Mouse (Mus musculus): ENCODE data around the gene Nr5a2. TPM values are rescaled to one million over a fixed set of nuclear protein-coding genes. Genes with fewer than 3 reads are reported as not detected.

Nr5a2 gene
- polyA plus RNA-seq, 1 experiment from 2014 or later, result 0.14 TPM

DNA sequence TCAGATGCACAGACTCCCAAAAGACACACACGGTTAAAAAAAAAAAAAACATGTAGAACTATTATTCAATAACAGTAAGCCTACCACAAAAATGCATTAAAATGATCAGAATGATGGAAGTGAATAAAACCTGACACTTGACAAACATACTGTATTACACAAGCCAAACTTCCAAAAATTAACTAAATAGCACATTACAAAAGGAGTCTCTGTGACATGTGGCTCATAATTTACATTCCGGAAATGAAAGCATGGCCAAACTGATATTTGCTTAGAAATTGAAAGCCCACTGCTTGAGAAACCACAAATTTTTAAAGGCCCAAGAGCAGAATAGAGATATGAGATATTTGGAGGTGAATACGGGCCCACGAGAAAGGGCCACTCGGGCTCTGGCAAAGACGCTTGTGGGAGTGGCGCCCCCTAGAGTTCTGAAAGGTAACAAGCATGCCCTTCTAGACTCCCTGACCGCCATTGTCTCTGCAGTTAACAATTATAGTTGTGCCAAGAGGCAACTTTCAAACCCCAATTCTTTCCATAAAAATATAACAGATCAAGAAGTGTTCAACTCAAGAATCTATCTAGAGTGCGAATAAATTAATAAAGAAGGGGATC is 93.7 kb downstream of the Nr5a2 start:
- Histone ChIP-seq H3K27ac (ENCODE audit: low read depth, low read length) (no peak overlapping the region), H3K27me3 (ENCODE audit: control insufficient read depth, insufficient read depth, low read length) (no peaks in the 10 kb centered on the region), H3K4me1 (ENCODE audit: control insufficient read depth, insufficient read depth, low read length) (peaks cover 11% of the 10 kb centered on the region; the same call in 1 of the 2 replicates), H3K4me3 (ENCODE audit: low read depth, low read length) (no peak overlapping the region), H3K9me3 (replicated peaks; ENCODE audit: control insufficient read depth, low read length) (no peaks in the 10 kb centered on the region), H3K9ac (ENCODE audit: low read depth, low read length) (no peak overlapping the region), H3K36me3 (ENCODE audit: control insufficient read depth, insufficient read depth, low read length) (no peaks in the 10 kb centered on the region), H3K4me2 (no peak overlapping the region)
- 69% methylated on average over 9 of the region's 9 CpGs for whole genome bisulfite sequencing (ENCODE audit: insufficient replicate concordance)
- no peak for ATAC-seq (replicated peaks; ENCODE audit: insufficient number of reproducible peaks, low FRiP score, low TSS enrichment)

DNA sequence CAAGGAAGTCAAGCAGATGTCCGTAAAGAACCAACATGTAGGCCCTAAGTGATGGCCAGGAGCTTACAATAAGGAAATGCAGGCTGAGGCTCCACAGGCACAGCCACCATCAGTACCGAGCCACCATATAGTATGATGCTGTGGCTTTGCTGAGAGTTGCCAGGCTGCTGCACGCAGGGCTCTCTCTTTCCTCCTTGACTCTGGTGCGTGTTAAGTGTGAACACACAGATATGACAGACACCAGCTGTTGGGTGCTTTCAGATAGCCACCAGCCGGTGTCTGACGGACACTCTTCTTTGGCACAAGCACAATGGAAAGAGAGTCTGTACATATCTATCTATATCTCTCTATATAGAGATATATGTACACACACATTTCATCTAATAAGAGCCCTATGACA is 97.0 kb downstream of the Nr5a2 start:
- ATAC-seq (replicated peaks; ENCODE audit: insufficient number of reproducible peaks, low FRiP score, low TSS enrichment), result 0 out of 2 replicates have a peak, but pooled peaks have one; percentile 10
- H3K27ac ChIP-seq (ENCODE audit: low read depth, low read length), result no peak overlapping the region
- H3K4me3 ChIP-seq (ENCODE audit: low read depth, low read length), result no peak overlapping the region
- no peak overlapping the region for H3K4me2 ChIP-seq
- no peaks in the 10 kb centered on the region for H3K36me3 ChIP-seq (ENCODE audit: control insufficient read depth, insufficient read depth, low read length)
- no peak overlapping the region for H3K9ac ChIP-seq (ENCODE audit: low read depth, low read length)
- peaks cover 8% of the 10 kb centered on the region for H3K4me1 ChIP-seq (ENCODE audit: control insufficient read depth, insufficient read depth, low read length)
- H3K9me3 ChIP-seq (replicated peaks; ENCODE audit: control insufficient read depth, low read length), result no peaks in the 10 kb centered on the region
- 52% methylated on average over 6 of the region's 6 CpGs for WGBS (ENCODE audit: insufficient replicate concordance)
- no peaks in the 10 kb centered on the region for H3K27me3 ChIP-seq (ENCODE audit: control insufficient read depth, insufficient read depth, low read length)

DNA sequence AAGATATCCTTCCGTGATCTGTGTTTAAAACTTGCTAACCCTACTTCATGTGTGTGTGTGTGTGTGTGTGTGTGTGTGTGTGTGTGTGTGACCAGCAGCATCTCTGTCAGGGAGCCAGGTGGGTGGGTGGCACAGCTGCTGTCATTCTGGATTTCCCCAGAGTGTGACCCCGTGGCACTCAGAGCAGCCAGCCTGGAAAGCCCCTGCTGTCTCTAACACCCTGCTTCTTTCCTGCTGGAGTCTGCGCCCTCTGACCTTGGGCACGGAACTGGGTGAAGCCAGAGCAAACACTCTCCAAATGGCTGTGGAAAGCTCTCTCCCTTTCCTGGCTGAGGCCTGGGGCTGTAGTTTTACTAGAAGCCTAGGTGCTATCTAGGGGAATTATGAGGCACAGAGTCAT is 100.8 kb downstream of the Nr5a2 start:
- Histone ChIP-seq H3K27ac (ENCODE audit: low read depth, low read length) (no peak overlapping the region), H3K4me3 (ENCODE audit: low read depth, low read length) (no peak overlapping the region), H3K9me3 (replicated peaks; ENCODE audit: control insufficient read depth, low read length) (no peaks in the 10 kb centered on the region), H3K4me2 (no peak overlapping the region), H3K36me3 (ENCODE audit: control insufficient read depth, insufficient read depth, low read length) (no peaks in the 10 kb centered on the region), H3K27me3 (ENCODE audit: control insufficient read depth, insufficient read depth, low read length) (no peaks in the 10 kb centered on the region), H3K4me1 (ENCODE audit: control insufficient read depth, insufficient read depth, low read length) (peaks cover 8% of the 10 kb centered on the region), H3K9ac (ENCODE audit: low read depth, low read length) (no peak overlapping the region)
- no peak for ATAC-seq (replicated peaks; ENCODE audit: insufficient number of reproducible peaks, low FRiP score, low TSS enrichment)
- WGBS (ENCODE audit: insufficient replicate concordance), result 47% methylated on average over 4 of the region's 4 CpGs

DNA sequence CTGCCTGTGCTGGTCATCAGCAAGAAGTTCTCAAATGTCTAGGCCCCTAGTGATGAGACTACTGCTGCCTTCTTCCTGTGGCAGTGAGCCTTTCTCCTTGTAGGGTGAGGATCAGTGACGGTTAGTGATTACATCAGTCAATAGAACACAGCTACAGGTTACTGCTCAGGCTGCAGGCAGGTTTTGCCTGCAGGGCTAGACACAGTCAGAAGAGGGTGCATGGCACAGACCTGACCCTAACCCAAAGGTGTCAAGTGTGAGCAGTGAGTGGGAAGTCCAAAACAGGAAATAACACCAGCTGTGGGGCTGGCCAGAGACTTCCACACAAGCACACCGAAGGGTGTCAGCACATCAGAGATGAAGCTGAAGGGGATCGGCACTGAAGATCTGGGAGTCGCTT is 101.5 kb downstream of the Nr5a2 start:
- Histone ChIP-seq H3K4me3 (ENCODE audit: low read depth, low read length) (no peak overlapping the region), H3K27ac (ENCODE audit: low read depth, low read length) (no peak overlapping the region), H3K4me2 (no peak overlapping the region), H3K4me1 (ENCODE audit: control insufficient read depth, insufficient read depth, low read length) (peaks cover 8% of the 10 kb centered on the region), H3K27me3 (ENCODE audit: control insufficient read depth, insufficient read depth, low read length) (no peaks in the 10 kb centered on the region), H3K9ac (ENCODE audit: low read depth, low read length) (no peak overlapping the region), H3K9me3 (replicated peaks; ENCODE audit: control insufficient read depth, low read length) (no peaks in the 10 kb centered on the region), H3K36me3 (ENCODE audit: control insufficient read depth, insufficient read depth, low read length) (no peaks in the 10 kb centered on the region)
- WGBS (ENCODE audit: insufficient replicate concordance), result 47% methylated on average over 4 of the region's 4 CpGs
- no peak for ATAC-seq (replicated peaks; ENCODE audit: insufficient number of reproducible peaks, low FRiP score, low TSS enrichment)

DNA sequence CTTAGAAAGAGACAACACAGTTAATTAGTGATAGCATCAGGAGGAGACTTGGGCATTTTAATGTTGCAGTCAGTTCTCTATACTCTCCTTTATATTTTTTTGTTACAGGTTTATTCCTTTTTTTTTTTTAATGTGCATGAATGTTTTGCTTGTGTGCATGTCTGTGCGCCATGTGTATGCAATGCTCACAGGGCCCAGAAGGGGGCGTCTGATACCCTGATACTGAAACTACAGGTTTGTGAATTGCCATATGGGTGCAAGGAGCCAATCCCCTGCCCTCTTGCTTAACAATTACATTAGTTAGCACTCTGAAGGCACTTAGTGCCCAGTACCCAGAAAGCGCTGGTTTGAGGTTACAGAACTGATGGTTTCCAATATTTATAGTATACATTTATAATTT is 104.1 kb downstream of the Nr5a2 start:
- Histone ChIP-seq H3K36me3 (ENCODE audit: control insufficient read depth, insufficient read depth, low read length) (no peaks in the 10 kb centered on the region), H3K9ac (ENCODE audit: low read depth, low read length) (no peak overlapping the region), H3K27ac (ENCODE audit: low read depth, low read length) (no peak overlapping the region), H3K4me1 (ENCODE audit: control insufficient read depth, insufficient read depth, low read length) (peaks cover 8% of the 10 kb centered on the region), H3K4me3 (ENCODE audit: low read depth, low read length) (no peak overlapping the region), H3K9me3 (replicated peaks; ENCODE audit: control insufficient read depth, low read length) (no peaks in the 10 kb centered on the region), H3K27me3 (ENCODE audit: control insufficient read depth, insufficient read depth, low read length) (no peaks in the 10 kb centered on the region), H3K4me2 (no peak overlapping the region)
- no peak for ATAC-seq (replicated peaks; ENCODE audit: insufficient number of reproducible peaks, low FRiP score, low TSS enrichment)
- 79% methylated on average over 3 of the region's 3 CpGs for WGBS (ENCODE audit: insufficient replicate concordance)

DNA sequence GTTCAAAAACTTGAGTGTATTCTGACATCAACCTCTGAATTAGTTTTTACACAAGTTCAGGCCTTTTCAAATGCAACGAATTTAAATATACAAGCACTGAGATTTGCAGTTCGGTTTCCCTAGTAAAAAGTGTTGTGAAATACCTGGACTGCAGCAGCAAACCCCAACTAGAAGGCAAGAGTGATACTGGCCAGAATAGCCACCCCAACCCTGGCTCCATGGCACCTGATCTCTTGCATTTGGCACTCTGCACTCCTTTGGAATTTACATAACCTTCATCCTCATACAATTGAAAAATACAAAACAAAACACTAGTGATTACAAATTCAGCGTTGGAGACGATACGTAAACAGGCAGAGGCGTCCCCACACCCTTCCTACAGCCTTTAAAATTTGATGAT is 111.5 kb downstream of the Nr5a2 start:
- Histone ChIP-seq H3K4me1 (ENCODE audit: control insufficient read depth, insufficient read depth, low read length) (no peaks in the 10 kb centered on the region), H3K27ac (ENCODE audit: low read depth, low read length) (no peak overlapping the region), H3K9ac (ENCODE audit: low read depth, low read length) (no peak overlapping the region), H3K36me3 (ENCODE audit: control insufficient read depth, insufficient read depth, low read length) (no peaks in the 10 kb centered on the region), H3K4me3 (ENCODE audit: low read depth, low read length) (no peak overlapping the region), H3K27me3 (ENCODE audit: control insufficient read depth, insufficient read depth, low read length) (no peaks in the 10 kb centered on the region), H3K4me2 (no peak overlapping the region), H3K9me3 (replicated peaks; ENCODE audit: control insufficient read depth, low read length) (no peaks in the 10 kb centered on the region)
- ATAC-seq (replicated peaks; ENCODE audit: insufficient number of reproducible peaks, low FRiP score, low TSS enrichment), result no peak
- 80% methylated on average over 6 of the region's 6 CpGs for WGBS (ENCODE audit: insufficient replicate concordance)

DNA sequence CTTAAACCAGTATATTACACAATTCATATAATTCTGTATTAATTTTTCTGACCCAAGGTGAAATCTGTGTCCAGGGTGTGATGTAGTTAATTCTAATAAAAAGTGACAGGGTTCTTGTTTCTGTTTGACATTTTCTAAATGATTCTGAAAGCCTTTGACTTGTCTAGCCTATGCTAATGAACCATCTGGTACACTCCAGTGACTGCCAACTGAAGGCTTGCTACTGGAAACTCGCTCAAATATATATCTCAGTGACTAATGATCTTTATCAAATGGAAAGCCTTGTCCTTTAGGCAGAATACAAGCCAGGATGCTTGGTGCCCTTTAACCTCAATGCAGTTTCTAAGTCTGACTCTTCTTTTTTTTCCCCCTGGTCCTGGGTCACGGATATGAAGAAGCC is 114.2 kb downstream of the Nr5a2 start:
- no peak for ATAC-seq (replicated peaks; ENCODE audit: insufficient number of reproducible peaks, low FRiP score, low TSS enrichment)
- H3K27me3 ChIP-seq (ENCODE audit: control insufficient read depth, insufficient read depth, low read length), result no peaks in the 10 kb centered on the region
- H3K4me3 ChIP-seq (ENCODE audit: low read depth, low read length), result no peak overlapping the region
- 69% methylated on average over 2 of the region's 2 CpGs for WGBS (ENCODE audit: insufficient replicate concordance)
- no peaks in the 10 kb centered on the region for H3K9me3 ChIP-seq (replicated peaks; ENCODE audit: control insufficient read depth, low read length)
- H3K4me2 ChIP-seq, result no peak overlapping the region
- H3K27ac ChIP-seq (ENCODE audit: low read depth, low read length), result no peak overlapping the region
- H3K9ac ChIP-seq (ENCODE audit: low read depth, low read length), result no peak overlapping the region
- no peaks in the 10 kb centered on the region for H3K36me3 ChIP-seq (ENCODE audit: control insufficient read depth, insufficient read depth, low read length)
- no peaks in the 10 kb centered on the region for H3K4me1 ChIP-seq (ENCODE audit: control insufficient read depth, insufficient read depth, low read length)

DNA sequence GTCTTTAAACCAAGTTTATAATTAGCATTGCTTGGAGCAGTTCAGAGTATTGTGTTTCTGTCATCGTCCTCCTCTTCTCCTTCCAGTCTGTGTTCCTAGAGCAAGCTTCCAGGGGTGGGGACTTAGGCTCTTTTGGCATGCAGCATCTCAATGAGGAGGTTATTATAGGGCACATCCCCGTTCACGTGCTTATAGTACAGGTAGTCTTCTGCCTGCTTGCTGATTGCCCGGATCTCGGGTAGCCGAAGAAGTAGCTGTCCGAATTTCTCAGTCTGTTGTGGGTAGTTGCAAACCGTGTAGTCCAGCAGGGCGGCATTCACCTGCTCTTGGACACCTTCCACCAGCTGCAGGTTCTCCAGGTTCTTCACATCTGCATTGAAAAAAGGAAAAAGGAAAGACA is 114.9 kb downstream of the Nr5a2 start:
- H3K9me3 ChIP-seq (replicated peaks; ENCODE audit: control insufficient read depth, low read length), result no peaks in the 10 kb centered on the region
- H3K27ac ChIP-seq (ENCODE audit: low read depth, low read length), result no peak overlapping the region
- H3K9ac ChIP-seq (ENCODE audit: low read depth, low read length), result no peak overlapping the region
- H3K4me3 ChIP-seq (ENCODE audit: low read depth, low read length), result no peak overlapping the region
- H3K27me3 ChIP-seq (ENCODE audit: control insufficient read depth, insufficient read depth, low read length), result no peaks in the 10 kb centered on the region
- H3K4me2 ChIP-seq, result no peak overlapping the region
- H3K36me3 ChIP-seq (ENCODE audit: control insufficient read depth, insufficient read depth, low read length), result no peaks in the 10 kb centered on the region
- no peak for ATAC-seq (replicated peaks; ENCODE audit: insufficient number of reproducible peaks, low FRiP score, low TSS enrichment)
- no peaks in the 10 kb centered on the region for H3K4me1 ChIP-seq (ENCODE audit: control insufficient read depth, insufficient read depth, low read length)
- WGBS (ENCODE audit: insufficient replicate concordance), result 74% methylated on average over 9 of the region's 9 CpGs

DNA sequence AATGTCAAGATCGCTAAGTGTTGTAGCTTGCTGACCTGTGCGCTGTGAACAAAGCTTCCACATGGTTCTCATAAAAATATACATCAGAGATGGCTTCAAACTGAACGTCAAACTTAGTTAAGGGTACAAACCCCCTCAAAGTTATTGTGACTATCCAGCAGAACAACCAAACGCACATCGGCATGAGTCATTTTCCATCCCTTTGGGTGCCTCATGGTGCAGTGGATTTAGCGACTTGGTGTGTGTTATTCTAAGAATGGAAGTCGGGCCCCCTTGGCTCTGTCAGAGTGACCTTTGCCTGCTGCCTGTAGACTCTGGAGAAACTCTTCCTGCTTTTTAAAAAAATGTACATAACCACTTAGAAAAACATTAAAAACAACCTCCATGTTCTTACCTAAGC is 119.7 kb downstream of the Nr5a2 start:
- Histone ChIP-seq H3K9ac (ENCODE audit: low read depth, low read length) (no peak overlapping the region), H3K27me3 (ENCODE audit: control insufficient read depth, insufficient read depth, low read length) (no peaks in the 10 kb centered on the region), H3K4me2 (no peak overlapping the region), H3K4me1 (ENCODE audit: control insufficient read depth, insufficient read depth, low read length) (no peaks in the 10 kb centered on the region), H3K9me3 (replicated peaks; ENCODE audit: control insufficient read depth, low read length) (no peaks in the 10 kb centered on the region), H3K27ac (ENCODE audit: low read depth, low read length) (no peak overlapping the region), H3K36me3 (ENCODE audit: control insufficient read depth, insufficient read depth, low read length) (no peaks in the 10 kb centered on the region), H3K4me3 (ENCODE audit: low read depth, low read length) (no peak overlapping the region)
- no peak for ATAC-seq (replicated peaks; ENCODE audit: insufficient number of reproducible peaks, low FRiP score, low TSS enrichment)
- 68% methylated on average over 7 of the region's 7 CpGs for WGBS (ENCODE audit: insufficient replicate concordance)
